Mouse (Mus musculus): ENCODE measurements at regions not wholly inside any gene's neighbourhood (a gene's known extent, or its start where the extent isn't known, plus 50 kb on each side); places are given as distances from the start of the nearest gene placed in this dataset.

DNA sequence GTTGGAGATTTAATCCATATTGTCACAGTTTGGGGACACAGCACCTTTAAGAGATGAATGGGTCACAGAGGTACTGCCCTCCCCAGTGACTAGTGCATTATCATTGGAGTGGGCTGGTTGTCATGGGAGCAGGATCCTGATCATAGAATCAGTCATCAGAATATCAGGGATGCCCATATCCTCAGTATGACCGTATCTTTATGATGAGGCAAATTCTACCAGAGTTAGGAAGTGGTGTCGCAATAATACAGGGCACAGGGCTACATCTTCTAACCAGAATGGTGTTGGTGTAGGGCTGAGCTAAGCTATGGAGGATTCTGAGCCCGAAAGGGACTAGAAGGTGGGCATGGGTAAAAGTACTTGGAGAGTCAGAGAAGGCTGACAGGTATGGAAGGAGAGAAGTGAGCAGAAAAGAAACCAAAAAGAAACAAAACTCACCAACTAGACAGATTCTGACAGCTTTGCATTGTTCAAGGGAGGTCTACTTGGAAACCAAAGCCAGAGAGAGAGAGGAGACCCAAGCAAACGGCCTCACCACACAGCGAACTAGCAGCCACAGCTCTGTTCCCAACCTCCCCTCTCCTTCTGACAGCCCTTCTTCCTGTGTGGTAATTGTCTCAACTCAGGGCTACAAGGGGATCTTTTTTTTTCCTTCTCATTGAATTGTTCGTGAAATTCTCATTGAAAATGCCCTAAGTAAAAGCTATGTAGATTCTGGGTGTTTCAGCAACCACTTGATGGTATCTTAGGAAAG, 129.2 kb downstream of the Lrrc30 start:
- TF ChIP-seq POLR2A (IDR thresholded peaks at IDR 0.05; ENCODE audit: insufficient read depth, low read depth, low read length) (no peak), EP300 (IDR thresholded peaks at IDR 0.05; ENCODE audit: insufficient read depth, low read depth, low read length) (no peak), CTCF (IDR thresholded peaks at IDR 0.05) (no peak)
